In the genomic region with DNA sequence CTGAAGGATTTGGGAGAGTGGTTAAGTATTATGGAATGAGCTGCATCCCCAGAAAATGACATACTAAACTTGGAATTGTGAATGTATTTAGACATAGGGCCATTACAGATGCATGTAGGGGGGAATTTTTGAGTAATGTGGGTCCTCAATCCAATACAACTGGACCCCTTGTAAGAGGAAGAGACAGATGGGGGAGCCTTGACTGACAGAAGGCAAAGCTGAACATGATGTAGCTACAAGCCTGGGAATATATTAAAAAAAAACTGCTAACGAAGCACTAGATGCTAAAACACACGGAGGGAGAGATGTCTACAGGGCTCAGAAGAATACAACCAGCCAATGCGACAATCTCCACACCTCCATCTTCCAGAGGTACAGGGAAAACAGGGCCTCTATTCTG, we compare ENCODE assay signal across 12 mouse cellular contexts.
"Had no signal": no experiment of that assay in that cellular context is flagged by ENCODE, and none has a peak within 500 bp of the region (broad histone marks: within the 10 kb centered on the region; RNA-seq: fewer than 3 reads in every experiment).

No protein-coding gene starts in this region.

- H3K4me3 ChIP-seq: liver, embryonic 13.5 days; myocyte had no signal

- H3K36me3 ChIP-seq: liver, embryonic 13.5 days had no signal

- H3K4me1 ChIP-seq: liver, embryonic 13.5 days had no signal

- H3K9me3 ChIP-seq: liver, embryonic 13.5 days had no signal

- H3K27ac ChIP-seq: kidney, postnatal 0 days; liver, embryonic 13.5 days had no signal

- H3K27me3 ChIP-seq: liver, embryonic 13.5 days had no signal

- H3K9ac ChIP-seq: liver, embryonic 13.5 days had no signal

- DNase-seq: kidney, adult 2 months; kidney, postnatal 25 days; liver, embryonic 13.5 days; lung, adult 2 months; lung, postnatal 14 days; lung, postnatal 4 days; thymus, adult 18-20 months; thymus, postnatal 36 days had no signal

- H3K4me2 ChIP-seq: liver, embryonic 13.5 days; midbrain, embryonic 11.5 days had no signal

- ATAC-seq: intestine, embryonic 16.5 days had no signal
